Comparison of ENCODE assay signal across 8 mouse cellular contexts in genomic region chr10:127615591-127615990, GRCm38 (mm10). TPM values are rescaled to one million over a fixed set of nuclear protein-coding genes. Genes with fewer than 3 reads are reported as not detected.
DNase-seq lines count a peak whose midpoint lies in the region; ATAC-seq lines count a peak whose summit lies in the region.

No protein-coding gene starts in this region.

- ATAC-seq in embryonic facial prominence, embryonic 11.5 days (replicated peaks; ENCODE audit: insufficient number of reproducible peaks, low FRiP score, low TSS enrichment, low read depth): no peak
- ATAC-seq in stomach, embryonic 16.5 days (ENCODE audit: insufficient read depth, low FRiP score): no peak
- ATAC-seq in erythroblast, adult 5-6 weeks (replicated peaks; ENCODE audit: low FRiP score, poor library complexity, severe bottlenecking): no peak

- no peak overlapping the region for H3K4me3 ChIP-seq in embryonic facial prominence, embryonic 11.5 days (ENCODE audit: low read depth, low read length)
- H3K4me3 ChIP-seq in limb, embryonic 10.5 days: peak overlapping the region; percentile 31
- no peak overlapping the region for H3K4me3 ChIP-seq in stomach, embryonic 16.5 days (replicated peaks; ENCODE audit: low read length)

- no peak overlapping the region for H3K4me2 ChIP-seq in embryonic facial prominence, embryonic 11.5 days (ENCODE audit: low read depth, low read length)
- peak overlapping the region; percentile 6; the same call in 1 of the 2 replicates for H3K4me2 ChIP-seq in stomach, embryonic 16.5 days (ENCODE audit: low read depth, low read length)

- H3K27ac ChIP-seq in embryonic facial prominence, embryonic 11.5 days (replicated peaks; ENCODE audit: low read depth, low read length): peak overlapping the region; percentile 88
- H3K27ac ChIP-seq in limb, embryonic 10.5 days: peak overlapping the region; percentile 86
- H3K27ac ChIP-seq in stomach, embryonic 16.5 days (ENCODE audit: low read length): peak overlapping the region; percentile 84

- no peaks in the 10 kb centered on the region for H3K9me3 ChIP-seq in embryonic facial prominence, embryonic 11.5 days (replicated peaks; ENCODE audit: control insufficient read depth, low read length)
- H3K9me3 ChIP-seq in limb, embryonic 10.5 days (replicated peaks): no peaks in the 10 kb centered on the region
- H3K9me3 ChIP-seq in stomach, embryonic 16.5 days (replicated peaks; ENCODE audit: control insufficient read depth, low read length): no peaks in the 10 kb centered on the region

- WGBS in embryonic facial prominence, embryonic 11.5 days: 45% methylated on average over 3 of the region's 3 CpGs
- WGBS in limb, embryonic 10.5 days: 76% methylated on average over 3 of the region's 3 CpGs
- WGBS in stomach, embryonic 16.5 days: 39% methylated on average over 3 of the region's 3 CpGs

- peak; percentile 45 to 73 for DNase-seq in layer of hippocampus, postnatal 14 days (ENCODE audit: low spot score in 2 of 2)
- no peak for DNase-seq in layer of hippocampus, adult 8-10 months (ENCODE audit: low spot score in 2 of 2)
- no peak for DNase-seq in embryonic facial prominence, embryonic 11.5 days (ENCODE audit: low spot score)
- DNase-seq in gastrocnemius, postnatal 4 days (ENCODE audit: low spot score in 2 of 2): peak; percentile 52 to 70
- DNase-seq in limb, embryonic 10.5 days (ENCODE audit: low spot score): no peak
- no peak for DNase-seq in spleen, adult 12 weeks (ENCODE audit: low spot score)

- H3K36me3 ChIP-seq in embryonic facial prominence, embryonic 11.5 days (replicated peaks; ENCODE audit: control insufficient read depth, insufficient read depth, low read depth, low read length): peaks cover 8% of the 10 kb centered on the region
- H3K36me3 ChIP-seq in limb, embryonic 10.5 days: peaks cover 39% of the 10 kb centered on the region
- peaks cover 12% of the 10 kb centered on the region for H3K36me3 ChIP-seq in stomach, embryonic 16.5 days (ENCODE audit: control insufficient read depth, insufficient read depth, low read length)

- no peak overlapping the region; the same call in 1 of the 2 replicates for H3K9ac ChIP-seq in embryonic facial prominence, embryonic 11.5 days (replicated peaks; ENCODE audit: low read length)
- H3K9ac ChIP-seq in stomach, embryonic 16.5 days (ENCODE audit: low read length): peak overlapping the region; percentile 54

- peaks cover 23% of the 10 kb centered on the region for H3K4me1 ChIP-seq in embryonic facial prominence, embryonic 11.5 days (ENCODE audit: control insufficient read depth, insufficient read depth, low read length)
- peaks cover 86% of the 10 kb centered on the region for H3K4me1 ChIP-seq in limb, embryonic 10.5 days
- H3K4me1 ChIP-seq in stomach, embryonic 16.5 days (ENCODE audit: control insufficient read depth, insufficient read depth, low read length): peaks cover 72% of the 10 kb centered on the region

- H3K27me3 ChIP-seq in embryonic facial prominence, embryonic 11.5 days (ENCODE audit: control insufficient read depth, insufficient read depth, low read length): no peaks in the 10 kb centered on the region
- no peaks in the 10 kb centered on the region for H3K27me3 ChIP-seq in limb, embryonic 10.5 days (ENCODE audit: low read depth, poor library complexity, severe bottlenecking)
- no peaks in the 10 kb centered on the region for H3K27me3 ChIP-seq in stomach, embryonic 16.5 days (ENCODE audit: control insufficient read depth, insufficient read depth, low read length)

RNA-seq across cellular contexts. Expression of gene Lrp1, which starts 5.4 kb away (rescaled TPM):
- total RNA-seq in layer of hippocampus, postnatal 14 days (2021): 100 to 1,000 TPM; 287 to 301 TPM
- total RNA-seq in layer of hippocampus, adult 8-10 months (2022): 100 to 1,000 TPM; 293 to 333 (median 304) TPM
- 55.5 and 59.0 TPM in 2 replicates for polyA plus RNA-seq in embryonic facial prominence, embryonic 11.5 days (2014; fragmentation: Nextera tagmentation; extraction: Ambion mirVana)
- total RNA-seq in gastrocnemius, postnatal 4 days (2021): 100 to 1,000 TPM; 184 to 193 TPM
- 48.6 and 67.8 TPM in 2 replicates for polyA plus RNA-seq in limb, embryonic 10.5 days (2016; fragmentation: Nextera tagmentation; extraction: Ambion mirVana)
- 95.6 and 102 TPM in 2 replicates for polyA plus RNA-seq in stomach, embryonic 16.5 days (2015; fragmentation: Nextera tagmentation; extraction: Ambion mirVana)
- total RNA-seq in erythroblast, adult 5-6 weeks (2015; ENCODE audit: low replicate concordance): 11.9 and 14.0 TPM in 2 replicates
- 9.7 and 17.0 TPM in 2 replicates for total RNA-seq in erythroblast, adult 5-6 weeks (2017; ENCODE audit: low replicate concordance)

RNA-seq across cellular contexts. Expression of gene Stat6, which starts 27.2 kb away (rescaled TPM):
- 1 to 10 TPM; 6.1 to 6.2 TPM for total RNA-seq in layer of hippocampus, postnatal 14 days (2021)
- total RNA-seq in layer of hippocampus, adult 8-10 months (2022): 10 to 100 TPM in 3 of 4 experiments, 1 to 10 TPM in 1; 10.0 to 13.6 (median 11.3) TPM
- 8.1 and 8.2 TPM in 2 replicates for polyA plus RNA-seq in embryonic facial prominence, embryonic 11.5 days (2014; fragmentation: Nextera tagmentation; extraction: Ambion mirVana)
- 10 to 100 TPM; 25.9 to 27.0 TPM for total RNA-seq in gastrocnemius, postnatal 4 days (2021)
- polyA plus RNA-seq in limb, embryonic 10.5 days (2016; fragmentation: Nextera tagmentation; extraction: Ambion mirVana): 8.4 and 9.7 TPM in 2 replicates
- polyA plus RNA-seq in stomach, embryonic 16.5 days (2015; fragmentation: Nextera tagmentation; extraction: Ambion mirVana): 49.7 and 60.3 TPM in 2 replicates
- 15.7 and 16.7 TPM in 2 replicates for total RNA-seq in erythroblast, adult 5-6 weeks (2015; ENCODE audit: low replicate concordance)
- total RNA-seq in erythroblast, adult 5-6 weeks (2017; ENCODE audit: low replicate concordance): 15.9 and 27.1 TPM in 2 replicates

RNA-seq across cellular contexts. Expression of gene Nemp1, which starts 51.1 kb away (rescaled TPM):
- total RNA-seq in layer of hippocampus, postnatal 14 days (2021): 1 to 10 TPM; 3.5 to 5.7 TPM
- total RNA-seq in layer of hippocampus, adult 8-10 months (2022): 1 to 10 TPM; 5.8 to 8.1 (median 7.6) TPM
- polyA plus RNA-seq in embryonic facial prominence, embryonic 11.5 days (2014; fragmentation: Nextera tagmentation; extraction: Ambion mirVana): 11.2 and 11.7 TPM in 2 replicates
- 1 to 10 TPM; 6.0 to 7.3 TPM for total RNA-seq in gastrocnemius, postnatal 4 days (2021)
- polyA plus RNA-seq in limb, embryonic 10.5 days (2016; fragmentation: Nextera tagmentation; extraction: Ambion mirVana): 11.9 and 12.3 TPM in 2 replicates
- 8.8 and 10.0 TPM in 2 replicates for polyA plus RNA-seq in stomach, embryonic 16.5 days (2015; fragmentation: Nextera tagmentation; extraction: Ambion mirVana)
- 11.0 and 13.2 TPM in 2 replicates for total RNA-seq in erythroblast, adult 5-6 weeks (2015; ENCODE audit: low replicate concordance)
- 12.4 and 14.3 TPM in 2 replicates for total RNA-seq in erythroblast, adult 5-6 weeks (2017; ENCODE audit: low replicate concordance)

RNA-seq across cellular contexts. Expression of gene Nab2, which starts 52.8 kb away (rescaled TPM):
- total RNA-seq in layer of hippocampus, postnatal 14 days (2021): 10 to 100 TPM; 33.3 to 36.9 TPM
- 10 to 100 TPM; 45.3 to 51.6 (median 49.0) TPM for total RNA-seq in layer of hippocampus, adult 8-10 months (2022)
- polyA plus RNA-seq in embryonic facial prominence, embryonic 11.5 days (2014; fragmentation: Nextera tagmentation; extraction: Ambion mirVana): 8.0 and 9.3 TPM in 2 replicates
- total RNA-seq in gastrocnemius, postnatal 4 days (2021): 10 to 100 TPM; 14.5 to 14.8 TPM
- 13.1 and 17.4 TPM in 2 replicates for polyA plus RNA-seq in limb, embryonic 10.5 days (2016; fragmentation: Nextera tagmentation; extraction: Ambion mirVana)
- 9.9 and 10.1 TPM in 2 replicates for polyA plus RNA-seq in stomach, embryonic 16.5 days (2015; fragmentation: Nextera tagmentation; extraction: Ambion mirVana)
- total RNA-seq in erythroblast, adult 5-6 weeks (2015; ENCODE audit: low replicate concordance): 0.96 TPM in 1 of 2 replicates, not detected in the other
- total RNA-seq in erythroblast, adult 5-6 weeks (2017; ENCODE audit: low replicate concordance): 0.60 TPM in 1 of 2 replicates, not detected in the other

Comparison
In these comparisons a context has a peak if more than half of its experiments do, and no peak if none do; other contexts are left out.
1. DNase-seq: peak in layer of hippocampus, postnatal 14 days (2 of 2) and gastrocnemius, postnatal 4 days (2 of 2); none in layer of hippocampus, adult 8-10 months (0 of 2), embryonic facial prominence, embryonic 11.5 days (single experiment), limb, embryonic 10.5 days (single experiment) and spleen, adult 12 weeks (single experiment).
2. RNA of gene Lrp1, which starts 5.4 kb away (total RNA-seq): 293 to 333 TPM in layer of hippocampus, adult 8-10 months, 287 to 301 TPM in layer of hippocampus, postnatal 14 days and 184 to 193 TPM in gastrocnemius, postnatal 4 days; 9.7 to 17.0 TPM in erythroblast, adult 5-6 weeks; every median in the first group is over 10 times any median in the second.
3. Peak in every context shown above with its lines, with median percentiles within 50 percentile points of each other: H3K27ac ChIP-seq.